Mouse (Mus musculus): ENCODE results near the gene Atp13a3.

DNA sequence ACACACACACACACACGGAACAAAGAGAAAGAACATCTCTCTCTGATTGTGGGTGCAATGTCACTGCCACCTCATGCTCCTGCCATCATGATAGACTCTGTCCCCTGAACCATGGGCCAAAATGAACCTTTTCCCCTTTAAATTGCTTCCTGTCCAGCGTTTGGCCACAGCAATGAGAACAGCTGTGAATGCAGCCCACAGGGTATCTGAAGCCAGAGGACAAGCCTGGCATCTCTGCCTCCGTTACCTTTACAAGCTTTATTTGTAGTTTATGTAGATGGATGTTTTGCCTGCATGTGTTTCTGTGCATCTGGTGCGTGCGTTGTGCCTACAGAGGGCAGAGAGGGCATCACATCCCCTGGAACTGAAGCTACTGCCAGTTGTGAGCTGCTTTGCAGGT lies 21.2 kb upstream of the Atp13a3 start:
- no peak for TF ChIP-seq POLR2A (IDR thresholded peaks at IDR 0.05; ENCODE audit: insufficient read depth, low read length)
- no peak for TF ChIP-seq CTCF (IDR thresholded peaks at IDR 0.05; ENCODE audit: low read depth, low read length)
